Mouse (Mus musculus) MEL (cell line): ENCODE measurements around the gene Abi3. TPM values are rescaled to one million over a fixed set of nuclear protein-coding genes. Genes with fewer than 3 reads are reported as not detected.

Experiments used
- DNase-seq: peaks from one replicate; pipeline ENCODE4 v3.0.0; 2011; ENCODE audit warnings: low read depth, low spot score
- H3K27ac ChIP-seq: 2 replicates; pipeline ENCODE4 v1.5.1; 2012; ENCODE audit warnings: low read depth, mild to moderate bottlenecking, control low read depth, low read length, moderate library complexity; ENCODE audit not compliant: control insufficient read depth
- H3K27me3 ChIP-seq, 2 experiments: fragments of 150-350 bp in 1 of 2; sonication (generic) in 1 of 2; 2 replicates each; pipeline ENCODE4 v1.6.1; 2012; ENCODE audit warnings: low read length in 2 of 2, mild to moderate bottlenecking in 2 of 2, improper control_type of control experiment in 1 of 2, moderate library complexity in 1 of 2; ENCODE audit not compliant: insufficient read depth in 2 of 2, control insufficient read depth in 1 of 2
- H3K36me3 ChIP-seq, 2 experiments: 2 replicates each; pipeline ENCODE4 v1.6.1; 2012 to 2014; ENCODE audit warnings: low read length in 2 of 2, improper control_type of control experiment in 1 of 2, inconsistent platforms in 1 of 2, mild to moderate bottlenecking in 1 of 2; ENCODE audit not compliant: insufficient read depth in 2 of 2, control insufficient read depth in 1 of 2
- H3K4me1 ChIP-seq, 2 experiments: fragments of 150-350 bp in 1 of 2; sonication (generic) in 1 of 2; 2 replicates each; pipeline ENCODE4 v1.6.1; 2012; ENCODE audit warnings: low read length in 2 of 2, improper control_type of control experiment in 1 of 2, mild to moderate bottlenecking in 1 of 2; ENCODE audit not compliant: insufficient read depth in 2 of 2, control insufficient read depth in 1 of 2
- H3K4me3 ChIP-seq, 2 experiments: fragments of 150-350 bp in 1 of 2; sonication (generic) in 1 of 2; 2 replicates each; pipeline ENCODE4 v1.5.1; 2012; ENCODE audit warnings: low read depth in 2 of 2, low read length in 2 of 2, mild to moderate bottlenecking in 2 of 2, moderate library complexity in 2 of 2, control low read depth in 1 of 2, improper control_type of control experiment in 1 of 2; ENCODE audit not compliant: control insufficient read depth in 1 of 2, insufficient read depth in 1 of 2
- H3K79me2 ChIP-seq: 2 replicates; pipeline ENCODE4 v1.6.1; 2012; ENCODE audit warnings: mild to moderate bottlenecking, low read length, moderate library complexity; ENCODE audit not compliant: control insufficient read depth, poor library complexity, insufficient read depth
- H3K9ac ChIP-seq: 2 replicates; pipeline ENCODE4 v1.6.1; 2012; ENCODE audit warnings: low read depth, mild to moderate bottlenecking, control low read depth, low read length, moderate library complexity; ENCODE audit not compliant: control insufficient read depth, poor library complexity, severe bottlenecking
- H3K9me3 ChIP-seq: fragments of 150-350 bp; sonication (generic); replicated peaks from 2 replicates; pipeline ENCODE4 v1.6.1; 2012; ENCODE audit warnings: mild to moderate bottlenecking, low read length, improper control_type of control experiment, moderate library complexity; ENCODE audit not compliant: insufficient read depth
- BHLHE40 ChIP-seq: IDR thresholded peaks from 2 replicates; pipeline ENCODE4 v1.6.1; 2012; ENCODE audit warnings: low read depth, mild to moderate bottlenecking, inconsistent platforms, low read length, improper control_type of control experiment, borderline replicate concordance
- CHD2 ChIP-seq: IDR thresholded peaks from 2 replicates; pipeline ENCODE4 v1.6.1; 2011; ENCODE audit warnings: low read length, improper control_type of control experiment
- E2F4 ChIP-seq: IDR thresholded peaks from 2 replicates; pipeline ENCODE4 v1.6.1; 2011; ENCODE audit warnings: low read depth, low read length, improper control_type of control experiment, borderline replicate concordance
- ELF1 ChIP-seq: IDR thresholded peaks from 2 replicates; pipeline ENCODE4 v1.6.1; 2014; ENCODE audit warnings: low read depth, mild to moderate bottlenecking, inconsistent platforms, low read length, improper control_type of control experiment, moderate library complexity
- ETS1 ChIP-seq: IDR thresholded peaks from 2 replicates; pipeline ENCODE4 v1.6.1; 2012; ENCODE audit warnings: low read depth, mild to moderate bottlenecking, inconsistent platforms, low read length, improper control_type of control experiment, moderate library complexity
- GATA1 ChIP-seq: IDR thresholded peaks from 2 replicates; pipeline ENCODE4 v1.6.1; 2011; ENCODE audit warnings: low read depth, low read length, improper control_type of control experiment
- MAX ChIP-seq: IDR thresholded peaks from 2 replicates; pipeline ENCODE4 v1.6.1; 2011; ENCODE audit warnings: low read length, improper control_type of control experiment
- MEF2A ChIP-seq: IDR thresholded peaks from 2 replicates; pipeline ENCODE4 v1.6.1; 2014; ENCODE audit warnings: low read depth, mild to moderate bottlenecking, inconsistent platforms, low read length, improper control_type of control experiment; ENCODE audit not compliant: poor library complexity, insufficient replicate concordance, severe bottlenecking; ENCODE audit errors: extremely low read depth
- MXI1 ChIP-seq: IDR thresholded peaks from 2 replicates; pipeline ENCODE4 v1.6.1; 2011; ENCODE audit warnings: mild to moderate bottlenecking, low read depth, low read length, improper control_type of control experiment
- MYB ChIP-seq: IDR thresholded peaks from 2 replicates; pipeline ENCODE4 v1.6.1; 2011; ENCODE audit warnings: mild to moderate bottlenecking, low read depth, low read length, improper control_type of control experiment
- NELFE ChIP-seq: IDR thresholded peaks from 2 replicates; pipeline ENCODE4 v1.6.1; 2011; ENCODE audit warnings: low read depth, low read length, improper control_type of control experiment
- NRF1 ChIP-seq: IDR thresholded peaks from 2 replicates; pipeline ENCODE4 v1.6.1; 2014; ENCODE audit warnings: low read depth, mild to moderate bottlenecking, inconsistent platforms, low read length, improper control_type of control experiment, moderate library complexity; ENCODE audit not compliant: poor library complexity, insufficient read depth, severe bottlenecking
- POLR2A ChIP-seq, 2 experiments: IDR thresholded peaks; 2 replicates each; pipeline ENCODE4 v1.6.1; 2011 to 2012; ENCODE audit warnings: low read length in 2 of 2, mild to moderate bottlenecking in 2 of 2, control low read depth in 1 of 2, improper control_type of control experiment in 1 of 2, low read depth in 1 of 2, moderate library complexity in 1 of 2; ENCODE audit not compliant: control insufficient read depth in 1 of 2, insufficient read depth in 1 of 2, poor library complexity in 1 of 2
- POLR2AphosphoS2 ChIP-seq: IDR thresholded peaks from 2 replicates; pipeline ENCODE4 v1.6.1; 2011; ENCODE audit warnings: low read length, improper control_type of control experiment
- POLR2AphosphoS5 ChIP-seq: IDR thresholded peaks from 2 replicates; pipeline ENCODE4 v1.6.1; 2012; ENCODE audit warnings: low read depth, borderline replicate concordance, mild to moderate bottlenecking, inconsistent platforms, low read length, moderate library complexity, mixed read lengths
- RCOR1 ChIP-seq: IDR thresholded peaks from 2 replicates; pipeline ENCODE4 v1.6.1; 2012; ENCODE audit warnings: low read depth, mild to moderate bottlenecking, inconsistent platforms, low read length, improper control_type of control experiment
- SIN3A ChIP-seq: IDR thresholded peaks from 2 replicates; pipeline ENCODE4 v1.6.1; 2012; ENCODE audit warnings: low read length, improper control_type of control experiment, inconsistent platforms
- SMC3 ChIP-seq: IDR thresholded peaks from 2 replicates; pipeline ENCODE4 v1.6.1; 2011; ENCODE audit warnings: low read depth, low read length, improper control_type of control experiment
- TAL1 ChIP-seq: IDR thresholded peaks from 2 replicates; pipeline ENCODE4 v1.6.1; 2012; ENCODE audit warnings: mild to moderate bottlenecking, inconsistent platforms, low read length, moderate library complexity, mixed read lengths
- TCF12 ChIP-seq: IDR thresholded peaks from 2 replicates; pipeline ENCODE4 v1.6.1; 2014; ENCODE audit warnings: low read depth, mild to moderate bottlenecking, inconsistent platforms, low read length, improper control_type of control experiment, moderate library complexity
- UBTF ChIP-seq: IDR thresholded peaks from 2 replicates; pipeline ENCODE4 v1.6.1; 2012; ENCODE audit warnings: low read depth, mild to moderate bottlenecking, inconsistent platforms, low read length, improper control_type of control experiment, moderate library complexity, borderline replicate concordance; ENCODE audit not compliant: insufficient read depth
- USF1 ChIP-seq: IDR thresholded peaks from 2 replicates; pipeline ENCODE4 v1.6.1; 2014; ENCODE audit warnings: low read depth, mild to moderate bottlenecking, inconsistent platforms, low read length, improper control_type of control experiment, moderate library complexity
- ZC3H11A ChIP-seq: IDR thresholded peaks from 2 replicates; pipeline ENCODE4 v1.6.1; 2012; ENCODE audit warnings: low read depth, mild to moderate bottlenecking, inconsistent platforms, low read length, improper control_type of control experiment
- ZMIZ1 ChIP-seq: IDR thresholded peaks from 2 replicates; pipeline ENCODE4 v1.6.1; 2012; ENCODE audit warnings: low read depth, mild to moderate bottlenecking, inconsistent platforms, low read length, improper control_type of control experiment, moderate library complexity
- ZNF384 ChIP-seq: IDR thresholded peaks from 2 replicates; pipeline ENCODE4 v1.6.1; 2012; ENCODE audit warnings: low read depth, mild to moderate bottlenecking, inconsistent platforms, low read length, improper control_type of control experiment
- polyA plus RNA-seq, 2 experiments: library from polyadenylated mRNA; stranded (reverse) in 1 of 2; unstranded in 1 of 2; fragments of >175 nt in 1 of 2; fragments of >200 nt in 1 of 2; gene quantifications; 2 replicates each; pipeline versions ENCODE4 v1.2.1 to v1.2.4; 2012; ENCODE audit warnings: low replicate concordance in 2 of 2, low read depth in 1 of 2; ENCODE audit not compliant: insufficient read length in 2 of 2, insufficient read depth in 1 of 2, missing spikeins in 1 of 2
- total RNA-seq: library from RNA; depleted of rRNA; stranded (reverse); fragments of 300-350 nt; gene quantifications from 2 replicates; pipeline ENCODE4 v1.2.3, GENCODE M21; 2012

Abi3 gene
- total and polyA plus RNA-seq, 3 experiments: 3.3 to 15.4 TPM; not detected in 1

DNA sequence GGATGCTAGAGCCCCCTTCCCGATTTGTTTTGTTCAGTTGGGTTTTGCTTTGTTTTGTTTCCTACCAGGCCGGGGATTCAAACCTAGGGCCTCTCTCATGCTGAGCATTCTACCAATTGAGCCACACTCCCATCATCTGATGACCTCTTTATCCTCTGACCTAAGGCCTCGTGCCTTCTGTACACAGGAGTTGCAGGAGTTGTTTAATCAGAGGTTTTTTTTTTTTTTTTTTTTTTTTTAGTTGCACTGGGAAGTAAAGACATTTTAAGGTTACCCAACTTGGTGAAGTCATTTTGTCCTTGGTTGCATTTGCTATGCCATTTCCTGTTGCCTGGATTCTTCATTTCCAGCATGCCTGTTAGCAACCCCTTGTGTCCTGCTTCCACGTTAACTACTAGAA is 27.2 kb upstream of the Abi3 start:
- Histone ChIP-seq H3K27ac (no peak overlapping the region), H3K79me2 (no peaks in the 10 kb centered on the region), H3K9me3 (no peaks in the 10 kb centered on the region), H3K9ac (no peak overlapping the region), H3K27me3 (no peaks in the 10 kb centered on the region), H3K36me3 (0 out of 4 replicates have a peak, but pooled peaks cover 0 to 3% of the 10 kb centered on the region in 2 experiments), H3K4me1 (peaks cover 0 to 3% of the 10 kb centered on the region in 2 experiments; a peak in 3 of 4 replicates), H3K4me3 (no peak overlapping the region)
- TF ChIP-seq POLR2AphosphoS2: peak; percentile 32; the same call in 1 of the 2 replicates
- peak; percentile 67 for TF ChIP-seq ZNF384
- TF ChIP-seq E2F4: no peak
- DNase-seq: no peak

DNA sequence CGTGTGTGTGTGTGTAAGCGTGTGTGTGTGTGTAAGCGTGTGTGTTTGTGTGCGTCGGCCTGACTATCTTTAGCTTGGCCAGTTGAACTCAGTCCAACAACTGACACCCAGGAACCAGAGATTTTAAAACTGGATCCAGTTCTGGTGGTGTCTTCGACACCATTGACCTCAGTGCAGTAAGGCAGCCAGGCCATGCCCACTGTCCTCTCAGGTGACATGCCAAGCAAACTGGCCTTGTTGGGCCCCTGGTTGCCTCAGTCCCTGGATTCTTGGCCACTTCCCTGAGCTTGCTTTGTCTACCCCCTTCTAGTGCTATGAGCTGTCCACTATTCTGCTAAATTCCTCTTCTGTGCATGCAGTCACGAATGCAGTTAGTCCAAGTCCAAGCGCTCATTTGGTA is 19.1 kb upstream of the Abi3 start:
- no peak for DNase-seq
- TF ChIP-seq MYB: 0 out of 2 replicates have a peak, but pooled peaks have one; percentile 31
- TF ChIP-seq TAL1: no peak

DNA sequence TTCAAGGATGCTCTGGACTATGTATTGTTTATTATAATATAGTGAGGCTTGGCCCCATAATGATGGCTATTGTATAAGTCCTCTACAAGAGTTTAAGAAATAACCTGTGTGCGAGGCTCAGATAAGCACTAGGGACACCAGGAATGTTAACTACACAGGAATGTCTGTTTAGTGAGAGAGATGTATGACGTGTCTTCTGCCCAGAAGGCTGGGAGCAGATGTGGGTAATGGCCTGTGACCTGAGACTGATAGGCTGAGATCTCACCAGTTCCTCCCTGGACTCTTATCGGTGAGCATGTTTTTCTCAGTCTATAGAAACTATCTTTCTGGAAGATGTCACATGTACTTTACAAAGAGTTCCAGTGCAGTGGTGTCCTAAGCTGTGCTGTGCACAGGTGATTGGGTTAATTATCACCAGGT is 17.8 kb upstream of the Abi3 start:
- Histone ChIP-seq H3K4me3 (peak overlapping the region; percentile 48 to 70), H3K36me3 (peaks cover 2 to 30% of the 10 kb centered on the region in 2 experiments), H3K79me2 (peaks cover 8% of the 10 kb centered on the region), H3K27ac (peak overlapping the region; percentile 86), H3K9me3 (no peaks in the 10 kb centered on the region), H3K27me3 (no peaks in the 10 kb centered on the region), H3K9ac (peak overlapping the region; percentile 79), H3K4me1 (peaks cover 8 to 19% of the 10 kb centered on the region in 2 experiments)
- peak; percentile 83 for DNase-seq
- TF ChIP-seq TCF12: peak; percentile 70
- peak; percentile 47 for TF ChIP-seq RCOR1
- TF ChIP-seq BHLHE40: no peak
- peak; percentile 47; the same call in 1 of the 2 replicates for TF ChIP-seq POLR2AphosphoS2
- TF ChIP-seq MEF2A: no peak
- no peak for TF ChIP-seq POLR2A (IDR thresholded peaks at IDR 0.05; ENCODE audit: control insufficient read depth in 1 of 2, insufficient read depth in 1 of 2, low read depth in 1 of 2, low read length in 2 of 2, poor library complexity in 1 of 2)
- TF ChIP-seq ZC3H11A: no peak
- TF ChIP-seq MXI1: peak; percentile 93
- peak; percentile 55; the same call in 1 of the 2 replicates for TF ChIP-seq USF1
- TF ChIP-seq GATA1: peak; percentile 83
- TF ChIP-seq CHD2: no peak
- no peak for TF ChIP-seq NELFE
- no peak for TF ChIP-seq UBTF
- TF ChIP-seq POLR2AphosphoS5: no peak
- TF ChIP-seq MAX: peak; percentile 87
- TF ChIP-seq NRF1: no peak
- TF ChIP-seq ETS1: peak; percentile 82
- no peak for TF ChIP-seq ZMIZ1
- no peak for TF ChIP-seq SMC3
- peak; percentile 73 for TF ChIP-seq SIN3A
- TF ChIP-seq E2F4: no peak
- TF ChIP-seq ELF1: no peak

More for the DNA sequence above, 19.1 kb upstream of the Abi3 start:
- H3K4me3 ChIP-seq: no peak overlapping the region
- no peaks in the 10 kb centered on the region for H3K27me3 ChIP-seq
- peaks cover 2 to 30% of the 10 kb centered on the region in 2 experiments for H3K36me3 ChIP-seq
- peaks cover 8% of the 10 kb centered on the region for H3K79me2 ChIP-seq
- H3K9ac ChIP-seq: no peak overlapping the region
- H3K9me3 ChIP-seq: no peaks in the 10 kb centered on the region
- peak overlapping the region; percentile 17; the same call in 1 of the 2 replicates for H3K27ac ChIP-seq
- H3K4me1 ChIP-seq: peaks cover 8 to 19% of the 10 kb centered on the region in 2 experiments
